Mouse (Mus musculus): ENCODE measurements around the gene Rab3d. TPM values are rescaled to one million over a fixed set of nuclear protein-coding genes. Genes with fewer than 3 reads are reported as not detected.

Gene Rab3d
- polyA plus RNA-seq (2014; fragmentation: Illumina TruSeq; extraction: RNeasy Lipid Tissue Mini Kit (QIAGEN cat#74804); ENCODE audit: low read depth, low replicate concordance), result 1.1 TPM

DNA sequence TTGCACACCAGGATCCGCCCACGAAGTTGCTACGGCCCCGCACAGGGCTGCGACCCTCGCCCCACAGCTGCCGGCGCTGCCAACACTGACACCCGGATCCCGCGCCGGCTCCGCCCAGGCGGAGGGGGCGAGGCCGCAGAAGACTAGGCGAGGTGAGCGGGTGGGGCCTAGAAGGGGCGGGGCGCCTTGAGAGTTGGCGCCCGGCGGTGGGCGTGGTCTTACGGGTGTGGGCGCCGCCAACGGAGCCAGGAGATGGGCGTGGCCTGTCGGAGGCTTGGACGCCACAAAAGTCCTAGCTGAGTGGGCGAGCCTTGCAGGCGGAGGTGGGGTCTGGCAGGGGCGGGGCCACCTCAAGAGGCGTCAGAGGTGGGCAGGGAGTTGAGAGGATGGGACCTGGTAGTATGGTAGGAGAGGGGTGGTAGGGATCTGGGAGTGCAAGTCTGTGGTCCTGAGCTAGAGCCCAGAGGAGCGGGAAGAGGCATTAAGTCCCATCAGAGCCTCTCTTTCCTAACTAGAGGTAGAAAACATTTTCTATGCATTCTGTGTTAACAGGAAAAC lies at the start of gene Rab3d:
TSS of gene Rab3d (minus strand) at position 158 of the 558 bp plus-strand sequence.

DNA sequence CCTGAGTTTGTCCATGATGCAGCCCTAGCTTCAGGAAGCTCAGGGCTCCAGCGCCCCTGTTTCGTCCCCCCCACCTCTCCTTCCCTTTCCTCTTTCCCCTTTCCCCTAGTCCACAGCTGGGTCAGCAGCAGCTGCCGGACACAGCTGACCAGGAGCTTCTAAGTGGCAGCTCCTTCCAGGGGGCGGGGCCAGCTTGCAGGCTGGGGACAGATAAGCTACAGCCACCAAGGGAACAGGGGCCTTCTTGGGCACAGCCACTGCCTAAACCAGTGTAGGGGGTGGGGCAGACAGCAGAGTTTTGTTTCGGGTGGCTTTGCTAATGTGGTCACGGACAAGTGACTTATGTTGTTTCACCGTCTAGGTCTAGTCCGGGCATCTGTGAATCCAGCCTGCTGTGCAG lies 45.4 kb upstream of the Rab3d start, which contains the start of gene Epor:
TSS of gene Epor (minus strand) at position 90 of the 400 bp plus-strand sequence.

DNA sequence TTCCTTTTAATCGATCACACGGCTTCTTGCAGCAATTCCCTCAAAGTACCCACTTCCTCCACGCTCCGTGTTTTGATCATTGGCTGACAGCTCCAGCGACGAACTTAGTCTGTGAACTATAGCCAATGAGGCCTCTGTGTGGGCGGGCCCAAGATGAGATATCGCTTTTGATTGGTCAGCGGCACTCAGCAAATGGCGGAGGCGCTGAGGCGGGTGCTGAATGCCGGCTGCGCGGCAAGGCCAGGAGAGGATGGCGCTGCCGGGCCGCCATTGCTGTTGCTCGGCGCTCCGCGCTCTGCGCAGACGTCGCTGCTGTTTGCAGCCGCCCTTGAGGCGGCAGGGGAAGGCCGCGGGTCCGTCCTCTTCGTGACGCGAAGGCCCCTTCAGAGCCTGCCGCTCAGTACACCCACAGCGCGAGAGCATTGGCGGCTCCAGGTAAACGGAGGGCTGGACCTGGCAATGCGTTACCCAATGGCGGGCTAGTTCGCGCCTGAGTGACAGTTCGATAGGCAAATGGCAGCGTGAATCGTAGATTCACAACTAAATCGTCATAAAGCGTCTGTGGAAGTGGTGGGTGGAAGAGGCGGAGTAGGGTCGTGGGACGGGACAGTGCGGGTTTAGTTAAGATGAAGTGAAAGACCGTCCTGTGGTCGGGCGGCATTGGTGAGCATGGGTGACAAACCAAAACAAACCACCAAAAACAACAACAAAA lies 37.7 kb upstream of the Rab3d start, which contains the start of gene Swsap1:
TSS of gene Swsap1 (plus strand) at position 186 of the 712 bp plus-strand sequence.

DNA sequence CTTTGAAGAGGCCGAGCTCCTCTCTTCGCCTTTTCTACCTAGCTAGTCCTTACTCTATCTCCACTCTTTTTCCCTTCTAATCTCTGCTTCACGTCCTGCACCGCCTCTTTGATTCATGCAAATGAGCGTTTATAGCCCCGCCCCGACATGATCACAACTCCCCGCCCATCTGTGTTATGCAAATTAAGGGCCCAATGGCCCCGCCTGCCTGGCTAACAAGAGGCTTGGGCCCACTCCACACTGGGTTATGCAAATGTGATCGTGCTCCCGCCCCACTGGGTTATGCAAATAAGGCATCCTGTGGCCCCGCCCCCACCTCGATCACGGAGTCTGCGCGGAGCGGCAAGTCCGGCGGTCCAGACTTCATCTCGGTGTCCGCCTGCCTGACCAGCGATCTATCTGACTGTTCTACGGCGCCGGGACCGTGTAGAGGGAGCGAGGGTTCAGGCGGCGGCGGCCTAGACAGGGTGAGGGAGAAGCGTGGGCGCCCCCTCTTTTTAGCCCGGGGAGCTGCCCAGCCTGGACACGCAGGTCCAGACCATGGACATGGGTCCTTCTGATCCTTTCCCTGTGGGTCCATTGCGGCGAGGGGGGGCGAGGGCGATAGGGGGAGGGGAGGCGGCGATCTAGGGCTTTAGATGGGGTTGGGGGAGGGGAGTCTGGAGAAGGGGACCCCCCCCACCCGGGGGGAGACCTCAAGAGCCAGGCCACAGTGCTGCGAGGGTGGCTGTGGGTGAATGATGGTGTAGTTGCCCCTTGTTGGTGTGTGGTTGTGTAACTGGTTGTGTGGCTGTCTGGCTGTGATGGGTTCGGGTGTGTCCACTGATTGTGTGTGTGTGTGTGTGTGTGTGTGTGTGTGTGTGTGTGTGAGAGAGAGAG lies 18.9 kb upstream of the Rab3d start, which contains the start of gene Plppr2:
TSS of gene Plppr2 (plus strand) at position 342 of the 879 bp plus-strand sequence.

DNA sequence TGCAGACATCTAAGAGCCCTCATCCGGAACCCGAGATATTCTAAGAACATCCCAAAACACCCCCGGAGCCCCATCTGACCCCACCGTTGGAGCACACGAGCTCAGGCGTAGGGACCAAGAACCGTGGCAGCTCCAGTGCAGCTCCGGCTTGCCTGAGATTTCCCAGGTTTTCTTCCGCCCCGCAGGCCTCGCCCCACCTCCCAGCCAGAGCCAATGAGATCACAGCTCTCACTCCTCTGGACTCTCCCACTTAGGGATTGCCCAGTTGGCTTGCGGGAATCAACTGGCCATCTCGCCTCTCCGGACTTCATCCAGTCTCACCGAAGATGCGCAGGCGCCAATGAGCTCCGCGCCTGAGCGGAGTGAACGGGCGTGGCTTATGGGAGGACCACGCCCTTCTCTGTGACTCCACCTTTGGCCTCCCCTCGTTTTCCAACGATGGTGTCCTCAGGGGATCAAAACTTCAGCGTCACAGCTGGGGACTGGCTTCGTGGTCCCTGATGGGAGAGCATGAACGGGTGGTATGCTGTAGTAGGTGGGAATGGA lies 9.3 kb upstream of the Rab3d start, which contains the start of the genes Ccdc159 and Tmem205:
TSS of gene Ccdc159 (plus strand) at position 264 of the 546 bp plus-strand sequence.
TSS of gene Tmem205 (minus strand) at position 349 of the 546 bp plus-strand sequence.

Other genes starting within 250 kb of the Rab3d start
- gene Ldlr, start 194.7 kb downstream of the Rab3d start, polyA plus RNA-seq (2014; fragmentation: Illumina TruSeq; extraction: RNeasy Lipid Tissue Mini Kit (QIAGEN cat#74804); ENCODE audit: low read depth, low replicate concordance), result 1.1 TPM
- gene Spc24, start 157.9 kb downstream of the Rab3d start, polyA plus RNA-seq (2014; fragmentation: Illumina TruSeq; extraction: RNeasy Lipid Tissue Mini Kit (QIAGEN cat#74804); ENCODE audit: low read depth, low replicate concordance), result 4.0 TPM
- gene Kank2, start 119.4 kb downstream of the Rab3d start, polyA plus RNA-seq (2014; fragmentation: Illumina TruSeq; extraction: RNeasy Lipid Tissue Mini Kit (QIAGEN cat#74804); ENCODE audit: low read depth, low replicate concordance), result 2.3 TPM
- not detected for gene Angptl8, start 82.7 kb downstream of the Rab3d start, polyA plus RNA-seq (2014; fragmentation: Illumina TruSeq; extraction: RNeasy Lipid Tissue Mini Kit (QIAGEN cat#74804); ENCODE audit: low read depth, low replicate concordance)
- gene Dock6, start 65.6 kb downstream of the Rab3d start, polyA plus RNA-seq (2014; fragmentation: Illumina TruSeq; extraction: RNeasy Lipid Tissue Mini Kit (QIAGEN cat#74804); ENCODE audit: low read depth, low replicate concordance), result 3.1 TPM
- 12.3 TPM for gene Ccdc159, start 9.3 kb upstream of the Rab3d start, polyA plus RNA-seq (2014; fragmentation: Illumina TruSeq; extraction: RNeasy Lipid Tissue Mini Kit (QIAGEN cat#74804); ENCODE audit: low read depth, low replicate concordance)
- 4.8 TPM for gene Tmem205, start 9.4 kb upstream of the Rab3d start, polyA plus RNA-seq (2014; fragmentation: Illumina TruSeq; extraction: RNeasy Lipid Tissue Mini Kit (QIAGEN cat#74804); ENCODE audit: low read depth, low replicate concordance)
- gene Plppr2, start 18.8 kb upstream of the Rab3d start, polyA plus RNA-seq (2014; fragmentation: Illumina TruSeq; extraction: RNeasy Lipid Tissue Mini Kit (QIAGEN cat#74804); ENCODE audit: low read depth, low replicate concordance), result 1.8 TPM
- gene Swsap1, start 37.6 kb upstream of the Rab3d start, polyA plus RNA-seq (2014; fragmentation: Illumina TruSeq; extraction: RNeasy Lipid Tissue Mini Kit (QIAGEN cat#74804); ENCODE audit: low read depth, low replicate concordance), result 3.8 TPM
- gene Epor, start 45.3 kb upstream of the Rab3d start, polyA plus RNA-seq (2014; fragmentation: Illumina TruSeq; extraction: RNeasy Lipid Tissue Mini Kit (QIAGEN cat#74804); ENCODE audit: low read depth, low replicate concordance), result not detected
- gene Rgl3, start 71.3 kb upstream of the Rab3d start, polyA plus RNA-seq (2014; fragmentation: Illumina TruSeq; extraction: RNeasy Lipid Tissue Mini Kit (QIAGEN cat#74804); ENCODE audit: low read depth, low replicate concordance), result 0.29 TPM
- gene Ccdc151, start 84.4 kb upstream of the Rab3d start, polyA plus RNA-seq (2014; fragmentation: Illumina TruSeq; extraction: RNeasy Lipid Tissue Mini Kit (QIAGEN cat#74804); ENCODE audit: low read depth, low replicate concordance), result 10.7 TPM
- gene Prkcsh, start 84.6 kb upstream of the Rab3d start, polyA plus RNA-seq (2014; fragmentation: Illumina TruSeq; extraction: RNeasy Lipid Tissue Mini Kit (QIAGEN cat#74804); ENCODE audit: low read depth, low replicate concordance), result 4.6 TPM
- gene Elavl3, start 133.8 kb upstream of the Rab3d start, polyA plus RNA-seq (2014; fragmentation: Illumina TruSeq; extraction: RNeasy Lipid Tissue Mini Kit (QIAGEN cat#74804); ENCODE audit: low read depth, low replicate concordance), result 1.4 TPM
- not detected for gene Gm49318, start 153.1 kb upstream of the Rab3d start, polyA plus RNA-seq (2014; fragmentation: Illumina TruSeq; extraction: RNeasy Lipid Tissue Mini Kit (QIAGEN cat#74804); ENCODE audit: low read depth, low replicate concordance)
- gene Zfp653, start 153.2 kb upstream of the Rab3d start, polyA plus RNA-seq (2014; fragmentation: Illumina TruSeq; extraction: RNeasy Lipid Tissue Mini Kit (QIAGEN cat#74804); ENCODE audit: low read depth, low replicate concordance), result 0.81 TPM
- 19.2 TPM for gene Ecsit, start 167.2 kb upstream of the Rab3d start, polyA plus RNA-seq (2014; fragmentation: Illumina TruSeq; extraction: RNeasy Lipid Tissue Mini Kit (QIAGEN cat#74804); ENCODE audit: low read depth, low replicate concordance)
- 5.8 TPM for gene Cnn1, start 181.0 kb upstream of the Rab3d start, polyA plus RNA-seq (2014; fragmentation: Illumina TruSeq; extraction: RNeasy Lipid Tissue Mini Kit (QIAGEN cat#74804); ENCODE audit: low read depth, low replicate concordance)
- 103 TPM for gene Elof1, start 199.0 kb upstream of the Rab3d start, polyA plus RNA-seq (2014; fragmentation: Illumina TruSeq; extraction: RNeasy Lipid Tissue Mini Kit (QIAGEN cat#74804); ENCODE audit: low read depth, low replicate concordance)
- 0.66 TPM for gene Acp5, start 217.5 kb upstream of the Rab3d start, polyA plus RNA-seq (2014; fragmentation: Illumina TruSeq; extraction: RNeasy Lipid Tissue Mini Kit (QIAGEN cat#74804); ENCODE audit: low read depth, low replicate concordance)
- 5.6 TPM for gene Pigyl, start 238.7 kb upstream of the Rab3d start, polyA plus RNA-seq (2014; fragmentation: Illumina TruSeq; extraction: RNeasy Lipid Tissue Mini Kit (QIAGEN cat#74804); ENCODE audit: low read depth, low replicate concordance)

All from testis, adult 10 weeks (tissue).